Mouse (Mus musculus): Measurements from ENCODE around the gene Lpar3.

- TF ChIP-seq CTCF (IDR thresholded peaks at IDR 0.05; ENCODE audit: control insufficient read depth, insufficient read depth, low read length) (no peak), POLR2A (IDR thresholded peaks at IDR 0.05; ENCODE audit: borderline replicate concordance, control insufficient read depth, low read depth, low read length) (no peak)
Measured at GRCm38 (mm10) chr3:146260845-146261244, 40.1 kb downstream of the Lpar3 start.
